Mouse (Mus musculus) liver, embryonic 15.5 days (tissue): Measurements from ENCODE around the gene Thada. TPM values are rescaled to one million over a fixed set of nuclear protein-coding genes. Genes with fewer than 3 reads are reported as not detected.
A peak's percentile ranks its signal among the peaks of the same experiment; 100 is the strongest.

ENCODE experiments used
- ATAC-seq: fragments of 200-750 bp; cut with Nextera tagmentation; 2 replicates; pipeline ENCODE4 v1.8.0; 2017; ENCODE audit warnings: moderate number of reproducible peaks, mild to moderate bottlenecking, moderate library complexity; ENCODE audit not compliant: insufficient read depth
- H3K27ac ChIP-seq: fragments of 300-500 bp; sonication (generic); replicated peaks from 2 replicates; pipeline ENCODE4 v1.5.1; 2015; ENCODE audit warnings: mild to moderate bottlenecking, inconsistent platforms
- H3K27me3 ChIP-seq: fragments of 300-500 bp; sonication (generic); 2 replicates; pipeline ENCODE4 v1.6.1; 2015; ENCODE audit warnings: mild to moderate bottlenecking, inconsistent platforms
- H3K36me3 ChIP-seq: fragments of 300-500 bp; sonication (generic); replicated peaks from 2 replicates; pipeline ENCODE4 v1.6.1; 2015; ENCODE audit warnings: moderate library complexity, mild to moderate bottlenecking, inconsistent platforms
- H3K4me1 ChIP-seq: fragments of 300-500 bp; sonication (generic); replicated peaks from 2 replicates; pipeline ENCODE4 v1.6.1; 2015; ENCODE audit warnings: inconsistent platforms
- H3K4me2 ChIP-seq: fragments of 300-500 bp; sonication (generic); 2 replicates; pipeline ENCODE4 v1.6.1; 2015; ENCODE audit warnings: moderate library complexity, mild to moderate bottlenecking, inconsistent platforms
- H3K4me3 ChIP-seq: fragments of 300-500 bp; sonication (generic); replicated peaks from 2 replicates; pipeline ENCODE4 v1.5.1; 2015; ENCODE audit warnings: mild to moderate bottlenecking, inconsistent platforms
- H3K9ac ChIP-seq: fragments of 300-500 bp; sonication (generic); 2 replicates; pipeline ENCODE4 v1.6.1; 2015; ENCODE audit warnings: moderate library complexity, mild to moderate bottlenecking, inconsistent platforms
- H3K9me3 ChIP-seq: fragments of 300-500 bp; sonication (generic); replicated peaks from 2 replicates; pipeline ENCODE4 v1.6.1; 2016; ENCODE audit warnings: inconsistent platforms
- WGBS: fragments of 180-500 bp; shearing (Covaris S2); methylation state at CpG from one replicate; pipeline ENCODE4 v1.1.7; 2015; ENCODE audit warnings: mixed read lengths; ENCODE audit not compliant: insufficient replicate concordance; 5-methylcytosine and 5-hydroxymethylcytosine counted together
- polyA plus RNA-seq: library from polyadenylated mRNA; unstranded; fragments of >200 nt; fragmentation: Nextera tagmentation; extraction: Ambion mirVana; gene quantifications from 2 replicates; pipeline ENCODE4 v1.2.1, GENCODE M21; 2015

Gene Thada
- polyA plus RNA-seq, 1 experiment from 2014 or later, result 2.3 TPM

DNA sequence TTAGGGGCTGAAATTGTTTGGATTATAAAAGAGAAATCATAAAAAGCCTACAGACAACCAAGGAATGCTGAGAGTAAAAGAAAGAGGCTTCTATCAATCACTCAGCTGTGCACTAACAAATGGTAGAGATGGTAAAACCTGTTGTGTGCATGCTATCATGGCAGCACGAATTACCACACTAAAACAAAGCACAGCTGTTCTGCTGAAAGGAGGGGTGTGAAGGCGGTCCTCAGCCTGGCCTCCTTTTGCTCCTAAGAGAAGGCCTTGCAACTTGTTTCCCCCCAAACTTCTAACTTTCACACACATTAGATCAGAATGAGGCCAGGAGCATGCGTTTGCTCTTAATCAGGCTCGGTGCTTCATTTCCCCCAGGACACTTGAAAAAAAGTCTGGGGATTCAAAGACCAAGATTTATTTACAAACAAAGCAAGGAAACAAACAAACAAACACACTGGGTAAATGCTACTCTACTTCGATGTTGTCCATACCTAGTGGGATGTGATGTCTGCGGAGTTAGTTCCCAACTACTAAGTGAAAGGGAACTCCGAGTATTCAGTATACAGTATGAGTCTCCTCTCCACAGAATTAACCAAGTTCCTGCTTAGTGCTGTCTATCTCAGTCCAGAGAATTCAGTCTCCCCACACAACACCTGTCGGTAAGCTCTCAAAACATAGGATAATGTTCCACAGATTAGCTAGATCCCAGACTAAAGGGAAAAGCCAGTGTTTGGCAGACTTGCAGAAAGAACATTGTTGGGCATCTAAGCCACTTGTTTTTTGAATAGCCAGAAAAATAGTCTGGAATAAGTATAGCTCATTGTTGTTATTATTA, 109.7 kb downstream of the Thada start:
- H3K4me3 ChIP-seq, result no peak overlapping the region
- no peaks in the 10 kb centered on the region for H3K27me3 ChIP-seq
- H3K27ac ChIP-seq, result no peak overlapping the region
- no peak overlapping the region for H3K9ac ChIP-seq
- H3K4me1 ChIP-seq, result peaks cover 21% of the 10 kb centered on the region
- WGBS, result 79% methylated on average over 8 of the region's 8 CpGs
- H3K9me3 ChIP-seq, result no peaks in the 10 kb centered on the region
- H3K4me2 ChIP-seq, result no peak overlapping the region
- no peak for ATAC-seq
- H3K36me3 ChIP-seq, result peaks cover 5% of the 10 kb centered on the region; the same call in 1 of the 2 replicates

DNA sequence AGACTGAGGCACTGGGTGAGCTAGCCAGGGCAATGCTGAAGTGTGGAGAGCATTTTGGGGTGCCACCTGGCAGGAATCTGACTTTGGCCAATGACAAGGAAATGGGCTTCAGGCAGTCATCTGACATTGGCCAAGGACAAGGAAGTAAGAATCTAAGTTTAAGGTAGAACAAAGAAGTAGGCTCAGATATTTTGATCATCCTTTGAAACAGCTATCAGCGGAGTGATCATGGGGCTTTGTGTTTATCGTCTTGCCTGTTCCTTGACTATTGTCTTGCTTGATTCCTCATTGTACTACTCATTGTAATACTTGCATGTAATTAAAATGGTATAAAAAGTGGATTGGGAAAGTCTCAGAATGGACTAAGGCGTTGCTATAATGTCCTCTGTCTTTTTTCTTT, 111.0 kb downstream of the Thada start:
- ATAC-seq, result no peak
- H3K4me3 ChIP-seq, result no peak overlapping the region
- H3K27ac ChIP-seq, result no peak overlapping the region
- H3K9ac ChIP-seq, result no peak overlapping the region
- WGBS, result 73% methylated on average over 3 of the region's 3 CpGs
- H3K4me2 ChIP-seq, result no peak overlapping the region
- peaks cover 26% of the 10 kb centered on the region for H3K4me1 ChIP-seq
- H3K36me3 ChIP-seq, result peaks cover 5% of the 10 kb centered on the region; the same call in 1 of the 2 replicates
- no peaks in the 10 kb centered on the region for H3K27me3 ChIP-seq
- no peaks in the 10 kb centered on the region for H3K9me3 ChIP-seq

DNA sequence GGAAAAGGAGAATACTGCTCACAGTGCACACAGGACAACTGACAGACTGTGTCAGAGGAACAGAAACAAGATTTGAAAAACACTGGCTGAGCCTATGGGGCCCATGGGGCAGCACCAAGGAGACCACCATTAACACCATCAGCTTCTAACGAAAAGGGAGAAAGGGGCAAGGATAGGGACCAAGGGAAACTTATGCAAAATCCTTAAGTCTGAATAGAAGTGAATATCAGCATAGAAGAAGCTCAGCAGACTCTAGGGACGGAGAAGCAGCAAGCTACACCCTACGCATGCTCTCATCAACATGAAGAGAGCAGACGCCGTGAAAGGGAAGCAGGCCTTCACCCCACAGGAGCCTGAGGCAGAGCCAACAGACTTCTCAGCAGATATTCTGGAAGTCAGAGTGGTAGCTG, 112.1 kb downstream of the Thada start:
- peaks cover 2% of the 10 kb centered on the region; the same call in 1 of the 2 replicates for H3K36me3 ChIP-seq
- peaks cover 26% of the 10 kb centered on the region for H3K4me1 ChIP-seq
- H3K9me3 ChIP-seq, result no peaks in the 10 kb centered on the region
- no peak overlapping the region for H3K27ac ChIP-seq
- no peak for ATAC-seq
- H3K4me2 ChIP-seq, result no peak overlapping the region
- no peak overlapping the region for H3K4me3 ChIP-seq
- H3K27me3 ChIP-seq, result no peaks in the 10 kb centered on the region
- no peak overlapping the region for H3K9ac ChIP-seq
- WGBS, result 73% methylated on average over 5 of the region's 5 CpGs

DNA sequence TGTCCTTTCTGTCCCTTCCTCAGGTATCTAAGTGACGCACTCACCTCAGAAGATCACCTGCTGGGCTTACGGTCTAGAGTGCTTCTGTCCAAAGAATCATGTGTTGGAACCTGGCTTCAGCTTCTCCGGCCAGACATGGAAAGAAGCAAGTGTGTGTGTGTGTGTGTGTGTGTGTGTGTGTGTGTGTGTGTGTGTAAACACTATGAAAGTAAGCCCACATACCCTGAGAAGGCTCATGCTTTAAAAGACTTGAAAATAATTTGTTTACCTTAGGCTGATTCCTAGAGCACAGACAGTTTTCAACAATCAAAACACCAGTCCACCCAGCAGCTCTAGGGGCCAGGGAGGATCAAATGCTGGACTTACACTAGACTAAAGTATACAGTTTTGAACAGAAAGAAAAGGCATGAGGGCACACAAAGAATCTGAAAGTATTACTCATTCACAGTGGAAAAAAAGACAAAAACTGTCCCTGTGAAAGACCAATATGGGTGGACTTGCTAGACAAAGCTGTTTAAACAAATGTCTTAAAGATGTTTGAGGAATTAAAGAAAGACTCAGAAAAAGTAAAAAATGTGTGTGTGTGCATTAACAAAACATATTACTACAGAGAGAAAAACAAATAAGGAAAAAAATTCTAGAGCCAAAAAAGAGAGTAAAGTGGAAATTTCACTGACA, 112.6 kb downstream of the Thada start:
- WGBS, result 79% methylated on average over 3 of the region's 3 CpGs
- H3K36me3 ChIP-seq, result no peaks in the 10 kb centered on the region; the same call in 1 of the 2 replicates
- no peaks in the 10 kb centered on the region for H3K9me3 ChIP-seq
- H3K27ac ChIP-seq, result no peak overlapping the region
- H3K4me2 ChIP-seq, result no peak overlapping the region
- no peak overlapping the region for H3K9ac ChIP-seq
- H3K4me1 ChIP-seq, result peaks cover 26% of the 10 kb centered on the region
- H3K4me3 ChIP-seq, result no peak overlapping the region
- no peaks in the 10 kb centered on the region for H3K27me3 ChIP-seq
- no peak for ATAC-seq

DNA sequence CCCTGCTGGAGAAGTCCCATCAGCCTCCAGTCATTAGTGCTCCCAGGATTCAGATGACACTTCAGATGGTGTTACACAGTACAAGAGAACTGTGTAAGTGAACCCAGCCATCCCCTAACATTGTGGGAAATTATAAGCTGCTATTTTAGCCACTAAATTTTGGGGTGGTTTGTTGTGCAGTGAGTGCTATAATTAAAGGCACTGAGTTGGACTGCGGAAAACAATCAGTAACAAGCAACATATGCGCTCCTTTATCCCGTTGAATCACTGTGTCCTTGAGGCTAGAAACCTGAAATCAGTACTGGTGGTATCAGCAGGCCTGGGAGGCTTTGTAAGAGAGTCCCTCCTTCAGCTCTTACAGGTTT, 113.2 kb downstream of the Thada start:
- Histone ChIP-seq H3K27me3 (no peaks in the 10 kb centered on the region), H3K9me3 (no peaks in the 10 kb centered on the region), H3K4me3 (no peak overlapping the region), H3K9ac (no peak overlapping the region), H3K27ac (no peak overlapping the region), H3K4me1 (peaks cover 26% of the 10 kb centered on the region), H3K36me3 (no peaks in the 10 kb centered on the region; the same call in 1 of the 2 replicates), H3K4me2 (no peak overlapping the region)
- WGBS, result 85% methylated on average over 3 of the region's 3 CpGs
- ATAC-seq, result no peak

DNA sequence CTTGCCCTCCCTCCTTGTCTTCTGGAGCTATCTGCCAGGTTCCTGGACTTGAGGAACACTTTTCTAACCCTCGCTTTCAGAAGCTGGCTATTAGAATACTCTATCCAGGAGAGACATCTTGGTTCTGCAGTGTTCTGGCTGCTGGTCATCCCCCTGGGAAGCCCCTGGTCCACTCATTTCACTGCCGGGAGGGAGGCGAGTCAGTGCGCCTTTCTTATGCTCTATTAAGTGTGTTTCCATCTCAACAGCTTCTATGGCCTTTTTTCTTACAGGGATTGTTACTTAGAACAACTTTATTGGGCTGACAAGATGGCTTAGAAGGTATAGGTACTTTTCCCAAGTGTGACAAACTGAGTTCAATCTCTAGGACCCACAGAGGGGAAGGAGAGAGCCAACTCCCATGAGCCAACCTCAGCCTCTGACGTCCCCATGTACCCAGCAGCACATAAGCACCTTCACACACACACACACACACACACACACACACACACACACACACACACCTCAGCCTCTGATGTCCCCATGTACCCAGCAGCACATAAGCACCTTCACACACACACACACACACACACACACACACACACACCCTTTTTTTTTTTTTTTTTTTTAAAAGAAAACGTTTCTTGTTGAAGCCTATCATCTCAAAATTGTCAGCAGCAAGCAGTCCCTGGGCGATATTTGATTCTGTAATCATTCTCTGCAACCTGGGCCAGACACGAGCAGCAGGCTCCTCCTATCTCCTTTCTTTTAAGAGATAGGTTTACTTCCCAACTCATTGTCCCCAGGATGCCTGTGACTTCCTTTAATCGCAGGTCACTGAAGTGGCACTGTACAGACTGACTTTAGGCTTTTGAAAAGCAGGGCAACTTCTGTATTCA, 113.9 kb downstream of the Thada start:
- Histone ChIP-seq H3K9me3 (no peaks in the 10 kb centered on the region), H3K4me1 (peaks cover 26% of the 10 kb centered on the region), H3K4me3 (no peak overlapping the region), H3K27ac (0 out of 2 replicates have a peak overlapping the region, but pooled peaks have one; percentile 20), H3K9ac (no peak overlapping the region), H3K27me3 (no peaks in the 10 kb centered on the region), H3K4me2 (no peak overlapping the region), H3K36me3 (no peaks in the 10 kb centered on the region; the same call in 1 of the 2 replicates)
- 44% methylated on average over 9 of the region's 9 CpGs for WGBS
- peak; percentile 78 for ATAC-seq

DNA sequence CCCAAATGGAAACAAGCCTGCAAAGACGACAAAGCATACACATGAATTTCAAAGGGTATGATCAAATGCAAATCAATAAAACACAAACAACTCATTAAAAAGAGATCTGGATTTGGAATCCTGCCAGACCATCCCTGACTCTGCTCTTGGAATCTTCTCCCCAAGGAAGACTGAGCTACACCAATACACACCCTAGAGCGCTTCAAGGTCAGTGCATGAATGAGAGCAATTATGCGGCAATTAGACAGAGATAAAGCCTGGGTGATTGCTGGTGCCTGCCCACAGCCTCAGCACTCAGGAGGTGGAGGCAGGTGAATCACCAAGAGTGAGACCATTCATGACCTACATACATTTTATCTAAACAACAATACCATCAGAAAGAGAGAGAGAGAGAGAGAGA, 114.7 kb downstream of the Thada start:
- no peak overlapping the region for H3K27ac ChIP-seq
- peaks cover 26% of the 10 kb centered on the region for H3K4me1 ChIP-seq
- no peak overlapping the region for H3K9ac ChIP-seq
- H3K4me3 ChIP-seq, result no peak overlapping the region
- no peak overlapping the region for H3K4me2 ChIP-seq
- 54% methylated on average over 3 of the region's 3 CpGs for WGBS
- no peaks in the 10 kb centered on the region for H3K27me3 ChIP-seq
- no peak for ATAC-seq
- no peaks in the 10 kb centered on the region for H3K9me3 ChIP-seq
- H3K36me3 ChIP-seq, result peaks cover 3% of the 10 kb centered on the region; the same call in 1 of the 2 replicates

DNA sequence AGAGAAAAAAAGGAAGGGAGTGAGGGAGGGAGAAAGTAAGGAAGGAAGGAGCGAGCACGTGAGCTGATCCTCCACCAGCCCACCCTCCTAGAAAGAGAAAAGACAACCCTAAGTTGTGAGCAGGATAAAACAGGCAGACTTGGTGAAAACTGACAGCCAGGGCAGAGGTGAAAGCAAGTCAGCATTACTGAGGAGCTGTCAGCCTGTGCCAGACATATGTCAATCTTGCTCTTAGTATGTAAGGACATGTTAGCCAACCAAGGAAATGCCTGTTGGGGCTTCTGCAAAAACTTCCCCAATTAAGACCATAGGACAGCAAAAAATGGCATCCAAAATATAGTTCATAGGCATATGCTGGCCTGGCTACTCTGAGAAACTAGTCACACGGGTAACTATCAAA, 117.1 kb downstream of the Thada start:
- WGBS, result 79% methylated on average over 3 of the region's 3 CpGs
- ATAC-seq, result no peak

DNA sequence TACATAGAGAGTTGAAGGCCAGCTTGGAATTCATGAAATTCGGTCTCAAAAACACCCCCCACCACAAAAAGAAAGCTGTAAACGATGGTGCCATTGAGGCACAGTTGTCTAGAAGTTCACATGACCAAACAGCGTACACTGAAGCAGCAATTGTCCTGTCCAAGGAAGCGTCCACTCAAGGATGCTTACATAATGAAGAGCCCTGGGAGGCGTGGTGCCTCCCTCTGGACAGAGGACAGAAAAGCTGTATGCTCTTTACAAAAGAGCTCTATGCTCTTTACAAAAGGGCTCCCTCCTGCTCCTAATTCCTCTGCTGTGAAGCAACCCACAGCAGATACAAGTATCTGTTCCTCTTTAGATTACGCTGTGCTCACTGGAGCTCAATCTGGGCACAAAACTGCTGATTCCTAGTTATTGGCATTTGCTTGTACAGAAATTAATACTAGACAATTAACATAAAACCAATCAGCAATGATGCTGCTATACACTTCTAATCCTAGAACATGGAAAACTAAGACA, 123.6 kb downstream of the Thada start:
- Histone ChIP-seq H3K9ac (no peak overlapping the region), H3K36me3 (0 out of 2 replicates have a peak, but pooled peaks cover 4% of the 10 kb centered on the region), H3K4me3 (no peak overlapping the region), H3K4me1 (no peaks in the 10 kb centered on the region), H3K27ac (no peak overlapping the region), H3K9me3 (no peaks in the 10 kb centered on the region), H3K4me2 (no peak overlapping the region), H3K27me3 (no peaks in the 10 kb centered on the region)
- 65% methylated on average over 6 of the region's 6 CpGs for WGBS
- no peak for ATAC-seq

More for the DNA sequence above, 117.1 kb downstream of the Thada start:
- no peaks in the 10 kb centered on the region for H3K9me3 ChIP-seq
- H3K9ac ChIP-seq, result no peak overlapping the region
- 0 out of 2 replicates have a peak, but pooled peaks cover 4% of the 10 kb centered on the region for H3K36me3 ChIP-seq
- no peak overlapping the region for H3K27ac ChIP-seq
- peaks cover 26% of the 10 kb centered on the region for H3K4me1 ChIP-seq
- H3K4me2 ChIP-seq, result no peak overlapping the region
- no peaks in the 10 kb centered on the region for H3K27me3 ChIP-seq
- H3K4me3 ChIP-seq, result no peak overlapping the region

DNA sequence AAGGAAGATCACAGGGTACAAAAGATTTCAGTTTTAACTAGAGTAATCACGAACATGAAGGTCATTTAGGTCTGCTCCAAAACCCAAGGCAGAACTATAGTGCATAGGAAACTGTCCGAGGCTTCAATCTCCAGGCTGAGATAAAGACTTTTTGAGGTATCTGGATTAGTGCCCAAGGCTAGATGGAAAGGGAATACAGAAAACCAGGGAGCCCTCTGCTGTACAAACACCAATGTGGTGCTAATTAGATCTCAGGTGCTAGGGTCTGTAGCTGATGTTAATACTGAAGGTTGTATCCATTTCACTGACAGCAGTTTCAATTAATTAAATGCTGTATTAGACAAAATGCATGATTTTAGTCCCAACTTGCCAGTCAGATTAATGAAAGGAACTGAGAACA, 124.3 kb downstream of the Thada start:
- no peaks in the 10 kb centered on the region for H3K9me3 ChIP-seq
- 0 out of 2 replicates have a peak, but pooled peaks cover 4% of the 10 kb centered on the region for H3K36me3 ChIP-seq
- H3K9ac ChIP-seq, result no peak overlapping the region
- ATAC-seq, result no peak
- H3K27me3 ChIP-seq, result no peaks in the 10 kb centered on the region
- 59% methylated on average over 2 of the region's 2 CpGs for WGBS
- H3K4me3 ChIP-seq, result no peak overlapping the region
- no peaks in the 10 kb centered on the region for H3K4me1 ChIP-seq
- H3K27ac ChIP-seq, result no peak overlapping the region
- no peak overlapping the region for H3K4me2 ChIP-seq
